Mouse (Mus musculus) forebrain, embryonic 14.5 days (tissue): ENCODE measurements at regions not wholly inside any gene's neighbourhood (a gene's known extent, or its start where the extent isn't known, plus 50 kb on each side); places are given as distances from the start of the nearest gene placed in this dataset.

Experiments used
- ATAC-seq: fragments of 200-750 bp; cut with Nextera tagmentation; 2 replicates; pipeline ENCODE4 v1.8.0; 2017; ENCODE audit warnings: mild to moderate bottlenecking, moderate library complexity
- DNase-seq: peaks from one replicate; pipeline ENCODE4 v3.0.0-alpha.2; 2015; ENCODE audit warnings: low spot score
- H3K27ac ChIP-seq: fragments of 300-500 bp; sonication (generic); 2 replicates; pipeline ENCODE4 v1.5.1; 2014; ENCODE audit warnings: low read depth, mild to moderate bottlenecking, control low read depth, low read length, moderate library complexity
- H3K27me3 ChIP-seq: fragments of 300-500 bp; sonication (generic); replicated peaks from 2 replicates; pipeline ENCODE4 v1.6.1; 2014; ENCODE audit warnings: low read length, control low read depth, mixed read lengths; ENCODE audit not compliant: control insufficient read depth, insufficient read depth
- H3K36me3 ChIP-seq: fragments of 300-500 bp; sonication (generic); 2 replicates; pipeline ENCODE4 v1.6.1; 2014; ENCODE audit warnings: low read length, control low read depth; ENCODE audit not compliant: control insufficient read depth, insufficient read depth
- H3K4me1 ChIP-seq: fragments of 300-500 bp; sonication (generic); 2 replicates; pipeline ENCODE4 v1.6.1; 2014; ENCODE audit warnings: antibody characterized with exemption, low read length, control low read depth; ENCODE audit not compliant: control insufficient read depth, insufficient read depth
- H3K4me2 ChIP-seq: fragments of 300-500 bp; sonication (generic); 2 replicates; pipeline ENCODE4 v1.6.1; 2014; ENCODE audit warnings: mild to moderate bottlenecking, control low read depth, low read length
- H3K4me3 ChIP-seq: fragments of 300-500 bp; sonication (generic); 2 replicates; pipeline ENCODE4 v1.5.1; 2014; ENCODE audit warnings: low read depth, low read length, control low read depth
- H3K9ac ChIP-seq: fragments of 300-500 bp; sonication (generic); 2 replicates; pipeline ENCODE4 v1.6.1; 2014; ENCODE audit warnings: mild to moderate bottlenecking, low read length, control low read depth, moderate library complexity
- H3K9me3 ChIP-seq: fragments of 300-500 bp; sonication (generic); replicated peaks from 2 replicates; pipeline ENCODE4 v1.6.1; 2016; ENCODE audit warnings: low read length, control low read depth, mixed read lengths; ENCODE audit not compliant: control insufficient read depth
- WGBS: fragments of 180-500 bp; shearing (Covaris S2); extraction: QIAGEN DNeasy Blood & Tissue Kit; methylation state at CpG from one replicate; pipeline ENCODE4 v1.1.7; 2014; 5-methylcytosine and 5-hydroxymethylcytosine counted together

DNA sequence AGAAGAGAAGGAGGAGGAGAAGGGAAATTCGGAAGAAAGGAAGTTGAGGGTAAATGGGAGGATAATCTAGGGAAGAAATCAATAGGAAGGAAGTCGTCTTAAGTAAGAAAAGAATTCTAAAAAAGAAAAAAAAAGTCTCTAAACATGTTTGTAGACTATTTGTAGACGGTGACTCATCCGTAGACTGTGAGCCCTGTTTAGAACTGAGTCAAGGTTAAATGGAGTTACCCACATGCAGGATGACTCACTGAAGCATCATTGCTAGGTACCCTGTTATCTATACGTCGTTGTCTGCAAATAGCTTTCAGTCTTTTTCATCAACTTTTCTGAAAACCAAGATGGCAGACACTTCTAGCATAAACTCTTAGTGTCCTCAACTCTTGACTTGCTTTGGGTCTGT is 155.0 kb downstream of the Dhx15 start:
- Histone ChIP-seq H3K4me2 (no peak overlapping the region), H3K9ac (no peak overlapping the region), H3K4me3 (no peak overlapping the region), H3K4me1 (no peaks in the 10 kb centered on the region; the same call in 1 of the 2 replicates), H3K9me3 (no peaks in the 10 kb centered on the region), H3K27me3 (no peaks in the 10 kb centered on the region), H3K36me3 (no peaks in the 10 kb centered on the region), H3K27ac (no peak overlapping the region)
- ATAC-seq (no peak), DNase-seq (no peak)
- 85% methylated on average over 6 of the region's 6 CpGs for WGBS

DNA sequence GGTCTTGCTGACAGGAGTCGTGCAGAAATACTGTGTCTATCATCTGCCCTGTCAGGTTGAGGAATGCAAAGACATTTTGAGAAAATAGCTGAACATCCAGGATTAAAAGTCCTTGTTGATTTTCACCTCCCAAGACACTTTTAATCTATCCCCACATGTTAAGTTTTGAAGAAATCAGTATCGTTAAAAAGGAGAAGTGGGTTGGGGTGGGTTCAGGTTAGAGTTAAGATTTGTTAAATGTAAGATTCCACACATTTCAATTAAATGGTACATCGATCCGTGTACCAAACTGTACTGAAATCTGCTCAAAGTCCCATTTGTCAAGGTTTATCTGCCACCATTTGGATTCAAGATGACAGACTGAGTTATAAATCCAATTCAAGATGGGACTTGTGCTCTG is 162.8 kb downstream of the Dhx15 start:
- no peak overlapping the region for H3K4me3 ChIP-seq
- no peaks in the 10 kb centered on the region for H3K27me3 ChIP-seq
- no peaks in the 10 kb centered on the region for H3K9me3 ChIP-seq
- DNase-seq (no peak), ATAC-seq (no peak)
- no peaks in the 10 kb centered on the region for H3K4me1 ChIP-seq
- H3K9ac ChIP-seq: no peak overlapping the region
- H3K4me2 ChIP-seq: no peak overlapping the region
- no peaks in the 10 kb centered on the region for H3K36me3 ChIP-seq
- WGBS: 88% methylated on average over 4 of the region's 4 CpGs
- H3K27ac ChIP-seq: no peak overlapping the region

- DNase-seq: no peak
- Histone ChIP-seq H3K9me3 (no peaks in the 10 kb centered on the region), H3K27me3 (no peaks in the 10 kb centered on the region), H3K36me3 (no peaks in the 10 kb centered on the region), H3K4me2 (no peak overlapping the region), H3K4me1 (no peaks in the 10 kb centered on the region), H3K9ac (no peak overlapping the region), H3K4me3 (no peak overlapping the region), H3K27ac (no peak overlapping the region)
- ATAC-seq: no peak
- 70% methylated on average over 3 of the region's 3 CpGs for WGBS
Observed at GRCm38 (mm10) chr5:52026148-52026547, 164.2 kb downstream of the Dhx15 start.

- no peaks in the 10 kb centered on the region for H3K4me1 ChIP-seq
- H3K27ac ChIP-seq: no peak overlapping the region
- no peaks in the 10 kb centered on the region for H3K9me3 ChIP-seq
- 48% methylated on average over 9 of the region's 9 CpGs for WGBS
- H3K36me3 ChIP-seq: no peaks in the 10 kb centered on the region
- ATAC-seq: peak; percentile 87; the same call in 1 of the 2 replicates
- no peak overlapping the region for H3K4me3 ChIP-seq
- H3K27me3 ChIP-seq: no peaks in the 10 kb centered on the region
- peak; percentile 86 for DNase-seq
- no peak overlapping the region for H3K4me2 ChIP-seq
- H3K9ac ChIP-seq: no peak overlapping the region
Observed at GRCm38 (mm10) chr5:52023212-52023611, 167.1 kb downstream of the Dhx15 start.

GRCm38 (mm10) chr5:52016992-52017391 is 173.3 kb downstream of the Dhx15 start:
- Histone ChIP-seq H3K9ac (no peak overlapping the region), H3K4me3 (no peak overlapping the region), H3K36me3 (no peaks in the 10 kb centered on the region), H3K27me3 (no peaks in the 10 kb centered on the region), H3K27ac (no peak overlapping the region), H3K4me2 (no peak overlapping the region), H3K4me1 (no peaks in the 10 kb centered on the region), H3K9me3 (no peaks in the 10 kb centered on the region)
- no peak for DNase-seq
- ATAC-seq: no peak
- 65% methylated on average over 3 of the region's 3 CpGs for WGBS

- 31% methylated on average over 6 of the region's 6 CpGs for WGBS
- Histone ChIP-seq H3K9me3 (no peaks in the 10 kb centered on the region), H3K4me2 (no peak overlapping the region), H3K4me1 (no peaks in the 10 kb centered on the region), H3K27me3 (no peaks in the 10 kb centered on the region), H3K36me3 (no peaks in the 10 kb centered on the region), H3K27ac (no peak overlapping the region), H3K9ac (no peak overlapping the region), H3K4me3 (no peak overlapping the region)
- DNase-seq (no peak), ATAC-seq (no peak)
Observed at GRCm38 (mm10) chr5:52015786-52016185, 174.5 kb downstream of the Dhx15 start.

- Histone ChIP-seq H3K27me3 (no peaks in the 10 kb centered on the region), H3K36me3 (no peaks in the 10 kb centered on the region), H3K4me1 (no peaks in the 10 kb centered on the region), H3K4me3 (no peak overlapping the region), H3K9ac (no peak overlapping the region), H3K27ac (no peak overlapping the region), H3K9me3 (no peaks in the 10 kb centered on the region), H3K4me2 (no peak overlapping the region)
- WGBS: 66% methylated on average over 7 of the region's 7 CpGs
- DNase-seq: peak; percentile 50
- 0 out of 2 replicates have a peak, but pooled peaks have one; percentile 54 for ATAC-seq
Observed at GRCm38 (mm10) chr5:52010426-52010825, 179.9 kb downstream of the Dhx15 start.

GRCm38 (mm10) chr5:52008942-52009341 is 181.4 kb downstream of the Dhx15 start:
- ATAC-seq: no peak
- 87% methylated on average over 3 of the region's 3 CpGs for WGBS

DNA sequence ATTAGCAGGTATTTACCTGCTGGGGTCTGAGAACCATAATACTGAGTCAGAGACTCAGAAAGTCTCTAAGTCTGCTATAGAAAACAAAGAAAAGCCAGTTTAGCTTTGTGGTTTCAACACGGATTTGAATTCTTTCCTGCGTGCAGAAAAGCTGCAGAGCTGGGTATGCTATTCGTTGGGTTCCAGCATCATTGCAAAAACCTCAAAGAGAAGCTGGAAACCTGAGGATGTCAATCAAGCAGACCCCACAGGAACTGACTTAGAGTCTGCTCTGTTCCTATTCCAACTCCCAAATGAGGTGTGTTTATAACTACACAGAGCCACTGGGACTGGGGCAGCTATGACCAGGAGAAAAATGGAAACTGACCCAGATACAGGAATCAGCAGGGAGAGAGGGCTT is 183.5 kb downstream of the Dhx15 start:
- Histone ChIP-seq H3K27ac (no peak overlapping the region), H3K36me3 (no peaks in the 10 kb centered on the region), H3K4me3 (no peak overlapping the region), H3K9ac (no peak overlapping the region), H3K4me2 (no peak overlapping the region), H3K27me3 (no peaks in the 10 kb centered on the region), H3K4me1 (no peaks in the 10 kb centered on the region), H3K9me3 (no peaks in the 10 kb centered on the region)
- WGBS: 71% methylated on average over 3 of the region's 3 CpGs
- no peak for DNase-seq
- no peak for ATAC-seq

More at GRCm38 (mm10) chr5:52008942-52009341, 181.4 kb downstream of the Dhx15 start:
- H3K27ac ChIP-seq: no peak overlapping the region
- H3K4me3 ChIP-seq: no peak overlapping the region
- H3K4me2 ChIP-seq: no peak overlapping the region
- H3K36me3 ChIP-seq: no peaks in the 10 kb centered on the region
- no peaks in the 10 kb centered on the region for H3K27me3 ChIP-seq
- no peaks in the 10 kb centered on the region for H3K9me3 ChIP-seq
- H3K9ac ChIP-seq: no peak overlapping the region
- H3K4me1 ChIP-seq: no peaks in the 10 kb centered on the region
- no peak for DNase-seq
